Mouse (Mus musculus) cortical plate, adult 2 months (tissue): Measurements from ENCODE around the gene Slc25a38. TPM values are rescaled to one million over a fixed set of nuclear protein-coding genes. Genes with fewer than 3 reads are reported as not detected.

ENCODE experiments used
- H3K27ac ChIP-seq: fragments of 200-500 bp; 2 replicates; pipeline ENCODE4 v1.5.1; 2012; ENCODE audit warnings: low read length, control low read depth, inconsistent platforms; ENCODE audit not compliant: insufficient read depth
- H3K4me1 ChIP-seq: fragments of 200-500 bp; 2 replicates; pipeline ENCODE4 v1.6.1; 2011; ENCODE audit warnings: low read length; ENCODE audit not compliant: control insufficient read depth, insufficient read depth
- H3K4me3 ChIP-seq: fragments of 200-500 bp; 2 replicates; pipeline ENCODE4 v1.5.1; 2011; ENCODE audit warnings: mild to moderate bottlenecking, low read length, control low read depth; ENCODE audit not compliant: insufficient read depth
- CTCF ChIP-seq: fragments of 200-500 bp; IDR thresholded peaks from 2 replicates; pipeline ENCODE4 v1.5.1; 2011; ENCODE audit warnings: mild to moderate bottlenecking, control low read depth, low read length; ENCODE audit not compliant: insufficient read depth; ENCODE audit errors: extremely low read depth
- POLR2A ChIP-seq: fragments of 200-500 bp; IDR thresholded peaks from 2 replicates; pipeline ENCODE4 v1.6.1; 2011; ENCODE audit warnings: mild to moderate bottlenecking, low read length, control low read depth; ENCODE audit not compliant: insufficient read depth; ENCODE audit errors: extremely low read depth
- polyA plus RNA-seq: library from polyadenylated mRNA; depleted of rRNA; stranded (reverse); fragments of >200 nt; gene quantifications from 2 replicates; pipeline ENCODE4 v1.2.3, GENCODE M21; 2012

Gene Slc25a38
- polyA plus RNA-seq, 1 experiment: 23.3 TPM

- TF ChIP-seq CTCF (no peak), POLR2A (no peak)
- no peak overlapping the region for H3K27ac ChIP-seq
- H3K4me3 ChIP-seq: no peak overlapping the region
- no peaks in the 10 kb centered on the region for H3K4me1 ChIP-seq
These were observed 5.4 kb downstream of the Slc25a38 start for GRCm38 (mm10) chr9:120115580-120115979.

DNA sequence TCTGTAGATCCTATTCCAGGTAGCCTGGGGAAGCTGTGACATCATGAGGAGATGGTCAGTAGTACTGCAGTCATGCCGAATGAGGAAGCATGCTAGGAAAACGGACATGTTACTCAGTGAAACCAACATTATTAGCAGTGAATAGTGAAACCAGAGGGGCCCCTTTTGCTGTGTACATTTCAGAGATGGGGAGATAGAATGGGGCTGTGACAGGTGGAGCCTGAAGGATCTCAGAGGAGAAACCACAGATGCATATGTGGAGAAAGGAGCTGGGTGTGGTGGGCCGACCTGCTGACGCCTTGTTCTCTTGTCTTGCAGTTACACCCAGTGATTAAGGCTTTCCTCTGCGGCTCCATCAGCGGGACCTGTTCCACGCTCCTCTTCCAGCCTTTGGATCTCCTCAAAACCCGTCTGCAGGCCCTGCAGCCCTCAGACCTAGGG lies 6.0 kb downstream of the Slc25a38 start:
- TF ChIP-seq CTCF (no peak), POLR2A (no peak)
- no peaks in the 10 kb centered on the region for H3K4me1 ChIP-seq
- no peak overlapping the region for H3K4me3 ChIP-seq
- no peak overlapping the region for H3K27ac ChIP-seq

DNA sequence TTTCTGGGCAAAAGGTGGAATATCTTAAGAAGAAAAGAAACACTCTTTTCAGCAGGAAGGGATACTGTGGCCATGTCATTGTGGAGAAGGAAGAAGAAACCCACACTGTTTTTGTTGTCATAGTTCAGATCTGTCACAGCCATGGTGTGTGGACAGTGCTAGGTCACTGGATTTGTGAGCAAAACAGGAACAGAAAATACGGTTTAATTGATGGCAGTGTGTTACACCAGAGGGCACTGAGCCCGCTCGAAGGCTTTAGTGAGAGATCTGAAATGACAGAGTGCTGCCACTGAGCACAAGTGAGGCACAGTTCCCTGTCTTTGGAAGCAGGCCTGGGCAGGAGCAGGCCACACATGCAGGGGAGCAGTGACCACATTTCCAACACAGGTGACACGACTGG lies 8.0 kb downstream of the Slc25a38 start:
- H3K4me3 ChIP-seq: no peak overlapping the region
- TF ChIP-seq CTCF (no peak), POLR2A (no peak)
- H3K27ac ChIP-seq: no peak overlapping the region
- H3K4me1 ChIP-seq: no peaks in the 10 kb centered on the region

GRCm38 (mm10) chr9:120120503-120120902 lies 10.3 kb downstream of the Slc25a38 start:
- Histone ChIP-seq H3K4me1 (no peaks in the 10 kb centered on the region), H3K4me3 (no peak overlapping the region), H3K27ac (no peak overlapping the region)
- TF ChIP-seq POLR2A: no peak
- no peak for TF ChIP-seq CTCF

GRCm38 (mm10) chr9:120126868-120127267 lies 16.7 kb downstream of the Slc25a38 start:
- no peak overlapping the region for H3K27ac ChIP-seq
- peak overlapping the region; percentile 65; the same call in 1 of the 2 replicates for H3K4me3 ChIP-seq
- H3K4me1 ChIP-seq: peaks cover 7% of the 10 kb centered on the region
- TF ChIP-seq POLR2A: no peak
- no peak for TF ChIP-seq CTCF

- H3K4me1 ChIP-seq: peaks cover 7% of the 10 kb centered on the region
- TF ChIP-seq CTCF (no peak), POLR2A (peak; percentile 93)
- H3K27ac ChIP-seq: no peak within 1 kb of the TSS
- H3K4me3 ChIP-seq: peak within 1 kb of the TSS; percentile 65
These were observed 17.5 kb downstream of the Slc25a38 start, which contains the start of gene Rpsa for GRCm38 (mm10) chr9:120127538-120128251. Gene Rpsa, plus strand, starts transcription at chr9:120127689.

GRCm38 (mm10) chr9:120129276-120129675 lies 19.1 kb downstream of the Slc25a38 start:
- Histone ChIP-seq H3K4me3 (peak overlapping the region; percentile 65; the same call in 1 of the 2 replicates), H3K27ac (no peak overlapping the region), H3K4me1 (peaks cover 7% of the 10 kb centered on the region)
- TF ChIP-seq POLR2A (no peak), CTCF (no peak)

- Histone ChIP-seq H3K4me1 (peaks cover 7% of the 10 kb centered on the region), H3K27ac (no peak overlapping the region), H3K4me3 (no peak overlapping the region)
- TF ChIP-seq CTCF (no peak), POLR2A (no peak)
These were observed 21.7 kb downstream of the Slc25a38 start for GRCm38 (mm10) chr9:120131784-120132288.

DNA sequence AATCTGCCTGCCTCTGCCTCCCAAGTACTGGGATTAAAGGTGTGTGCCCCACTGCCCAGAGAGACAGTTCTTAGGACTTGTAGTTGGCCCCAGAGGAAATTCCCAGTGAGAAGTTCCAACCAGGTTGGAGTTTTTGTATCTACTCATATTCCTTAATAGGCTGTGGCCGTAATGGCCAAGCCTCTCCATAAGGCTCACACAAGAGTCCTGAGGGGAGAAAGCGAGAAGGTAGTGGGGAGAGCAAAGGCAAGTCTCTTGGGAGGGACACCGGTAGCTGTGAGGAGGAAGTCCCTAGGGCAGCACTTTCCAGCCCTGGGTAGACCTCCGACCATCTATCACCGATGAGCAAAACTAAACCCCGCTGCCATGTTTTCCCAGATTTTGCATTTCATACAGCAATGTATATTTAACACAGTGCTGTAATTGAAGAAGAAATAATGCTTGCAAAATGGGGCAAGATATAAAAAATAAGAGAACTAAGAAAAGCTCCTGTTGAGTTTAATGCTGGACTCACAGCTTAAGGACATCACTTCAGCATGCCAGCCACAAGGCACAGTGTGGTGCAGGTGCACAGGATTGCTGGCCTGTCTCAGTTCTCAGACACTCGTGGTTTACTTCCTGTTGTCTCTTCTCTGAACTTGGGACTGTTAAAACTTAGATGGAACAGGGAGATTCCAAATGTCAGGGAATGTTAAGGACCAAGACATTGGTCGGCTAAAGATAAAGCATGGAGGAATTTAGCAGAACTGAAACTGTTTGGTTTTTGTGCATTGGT lies 23.0 kb downstream of the Slc25a38 start:
- no peak overlapping the region for H3K4me3 ChIP-seq
- H3K4me1 ChIP-seq: peaks cover 7% of the 10 kb centered on the region
- TF ChIP-seq CTCF (no peak), POLR2A (no peak)
- H3K27ac ChIP-seq: no peak overlapping the region
